Mouse (Mus musculus): Measurements from ENCODE around the gene Prps1l1. TPM values are rescaled to one million over a fixed set of nuclear protein-coding genes. Genes with fewer than 3 reads are reported as not detected.

The Prps1l1 gene
- total RNA-seq, 2 experiments from 2014 or later = not detected

DNA sequence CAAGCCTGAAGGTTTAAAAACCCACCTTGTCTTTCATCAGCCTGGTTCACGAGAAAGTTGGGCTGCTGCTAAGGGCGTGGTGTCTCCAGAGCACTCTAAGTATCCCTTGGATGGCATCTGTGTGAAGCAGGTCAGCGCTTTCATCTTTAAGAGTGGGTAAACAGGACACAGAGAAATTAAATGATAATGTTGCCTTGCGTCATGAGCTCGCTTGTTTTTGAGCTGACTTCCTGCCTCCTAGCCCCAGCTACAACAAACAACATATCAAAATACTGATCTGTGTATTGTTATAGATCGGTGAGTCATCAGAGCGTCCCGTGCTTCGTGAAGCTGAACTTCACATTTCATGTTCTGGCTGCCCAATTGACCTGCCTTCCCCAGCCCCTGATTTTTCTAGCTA is 36.7 kb downstream of the Prps1l1 start:
- no peak for ATAC-seq (replicated peaks; ENCODE audit: low FRiP score, low TSS enrichment, poor library complexity, severe bottlenecking)

DNA sequence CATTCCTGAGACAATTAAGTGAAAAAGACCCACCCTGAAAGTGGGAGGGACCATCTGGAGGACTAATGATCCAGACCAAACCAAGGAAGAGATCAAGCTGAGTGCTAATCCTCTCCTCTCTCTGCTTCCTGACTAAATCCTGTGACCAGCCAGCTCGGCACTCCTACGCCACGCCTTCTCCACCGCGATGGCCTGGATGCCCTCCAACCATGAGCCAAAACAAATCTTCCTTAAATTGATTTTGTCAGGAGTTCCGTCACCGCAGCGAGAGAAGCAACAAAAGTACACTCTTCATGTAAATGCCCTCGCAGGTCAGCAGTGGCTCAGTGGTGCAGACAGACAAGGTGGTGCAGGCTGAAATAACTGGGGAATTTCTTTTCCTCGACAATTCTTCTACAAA is 37.5 kb downstream of the Prps1l1 start:
- no peak for ATAC-seq (replicated peaks; ENCODE audit: low FRiP score, low TSS enrichment, poor library complexity, severe bottlenecking)

- no peak for ATAC-seq (replicated peaks; ENCODE audit: low FRiP score, low TSS enrichment, poor library complexity, severe bottlenecking)
Measured at GRCm38 (mm10) chr12:35025916-35026432, 41.4 kb downstream of the Prps1l1 start.

- no peak for ATAC-seq (replicated peaks; ENCODE audit: low FRiP score, low TSS enrichment, poor library complexity, severe bottlenecking)
Measured at GRCm38 (mm10) chr12:35027533-35027932, 43.0 kb downstream of the Prps1l1 start.

Other genes with a start within 250 kb of the Prps1l1 start
- 0.46 and 2.3 TPM in 2 replicates for gene Hdac9, start 67.7 kb upstream of the Prps1l1 start, total RNA-seq (2014; fragmentation: Nextera tagmentation)
- 1.9 and 2.1 TPM in 2 replicates for gene Hdac9, start 67.7 kb upstream of the Prps1l1 start, total RNA-seq (2017)
- gene Snx13, start 62.4 kb downstream of the Prps1l1 start, total RNA-seq (2014; fragmentation: Nextera tagmentation) = 7.3 and 13.2 TPM in 2 replicates
- gene Snx13, start 62.4 kb downstream of the Prps1l1 start, total RNA-seq (2017) = 20.8 and 21.8 TPM in 2 replicates